Mouse (Mus musculus): ENCODE measurements around the gene Zfp773. TPM values are rescaled to one million over a fixed set of nuclear protein-coding genes. Genes with fewer than 3 reads are reported as not detected.

Gene Zfp773
- 0.51 and 0.90 TPM in 2 replicates for polyA plus RNA-seq (2015; fragmentation: Nextera tagmentation; extraction: Ambion mirVana)

GRCm38 (mm10) chr7:7136379-7136866 lies at the start of gene Zfp773:
Gene Zfp773, minus strand, starts transcription at chr7:7136755.

GRCm38 (mm10) chr7:7171227-7172147 lies 34.9 kb upstream of the Zfp773 start, which contains the start of gene Zfp418:
Gene Zfp418, plus strand, starts transcription at chr7:7171330.

GRCm38 (mm10) chr7:7120921-7121601 lies 15.5 kb downstream of the Zfp773 start, which contains the start of gene Zfp954:
Gene Zfp954, minus strand, starts transcription at chr7:7121488.

Other genes with a start within 250 kb of the Zfp773 start
- gene Aurkc, start 141.5 kb downstream of the Zfp773 start, polyA plus RNA-seq (2015; fragmentation: Nextera tagmentation; extraction: Ambion mirVana): not detected in 2 replicates
- 10.6 and 12.9 TPM in 2 replicates for gene Zfp954, start 15.3 kb downstream of the Zfp773 start, polyA plus RNA-seq (2015; fragmentation: Nextera tagmentation; extraction: Ambion mirVana)
- gene Zfp418, start 34.6 kb upstream of the Zfp773 start, polyA plus RNA-seq (2015; fragmentation: Nextera tagmentation; extraction: Ambion mirVana): 0.79 and 1.1 TPM in 2 replicates
- gene Zfp772, start 73.2 kb upstream of the Zfp773 start, polyA plus RNA-seq (2015; fragmentation: Nextera tagmentation; extraction: Ambion mirVana): 3.7 and 3.8 TPM in 2 replicates
- gene Vmn2r29, start 110.6 kb upstream of the Zfp773 start, polyA plus RNA-seq (2015; fragmentation: Nextera tagmentation; extraction: Ambion mirVana): 0.20 and 0.47 TPM in 2 replicates
- 2.6 and 4.2 TPM in 2 replicates for gene Gm45844, start 141.5 kb upstream of the Zfp773 start, polyA plus RNA-seq (2015; fragmentation: Nextera tagmentation; extraction: Ambion mirVana)
- gene Clcn4, start 164.1 kb upstream of the Zfp773 start, polyA plus RNA-seq (2015; fragmentation: Nextera tagmentation; extraction: Ambion mirVana): 46.6 and 52.5 TPM in 2 replicates
- 0.03 and 0.11 TPM in 2 replicates for gene Vmn2r30, start 200.9 kb upstream of the Zfp773 start, polyA plus RNA-seq (2015; fragmentation: Nextera tagmentation; extraction: Ambion mirVana)
- gene Gm45783, start 237.8 kb upstream of the Zfp773 start, polyA plus RNA-seq (2015; fragmentation: Nextera tagmentation; extraction: Ambion mirVana): 1.1 TPM in 2 replicates

Data from adrenal gland, postnatal 0 days (tissue).